Comparison of ENCODE assay signal across 13 mouse cellular contexts in the genomic region with DNA sequence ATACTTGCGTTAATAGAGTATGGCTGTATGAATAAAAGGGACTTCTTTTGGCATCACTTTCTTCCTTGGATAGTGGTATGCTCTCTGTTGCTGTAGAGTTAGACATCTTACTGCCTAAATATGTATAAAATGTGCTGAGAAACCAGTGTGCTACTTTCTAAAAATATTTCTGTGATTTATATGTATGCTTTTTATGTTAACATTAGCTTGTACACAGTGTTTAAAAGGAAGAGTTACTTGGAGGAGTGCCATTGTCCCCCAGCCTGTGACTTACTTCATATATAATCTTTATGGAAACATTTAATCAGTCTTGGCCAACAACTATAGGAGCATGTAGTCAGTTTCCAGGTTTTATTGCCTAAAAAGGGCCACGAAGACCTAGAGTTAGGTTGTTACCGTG.
"Had no signal": no experiment of that assay in that cellular context is flagged by ENCODE, and none has a peak within 500 bp of the region (broad histone marks: within the 10 kb centered on the region; RNA-seq: fewer than 3 reads in every experiment).

No protein-coding gene starts in this region.

- H3K4me2 ChIP-seq: hindbrain, embryonic 15.5 days; limb, embryonic 15.5 days; liver, embryonic 12.5 days; midbrain, embryonic 13.5 days; neural tube, embryonic 15.5 days had no signal

- H3K4me3 ChIP-seq: hindbrain, embryonic 15.5 days; left cerebral cortex, adult 2 months; limb, embryonic 15.5 days; liver, embryonic 12.5 days; midbrain, embryonic 13.5 days; myocyte; neural tube, embryonic 15.5 days had no signal

- ATAC-seq: liver, embryonic 12.5 days; midbrain, embryonic 13.5 days had no signal

- H3K27ac ChIP-seq: hindbrain, embryonic 15.5 days; left cerebral cortex, adult 2 months; limb, embryonic 15.5 days; liver, embryonic 12.5 days; midbrain, embryonic 13.5 days; neural tube, embryonic 15.5 days had no signal

- H3K27me3 ChIP-seq: hindbrain, embryonic 15.5 days; limb, embryonic 15.5 days; liver, embryonic 12.5 days; midbrain, embryonic 13.5 days; neural tube, embryonic 15.5 days had no signal

- H3K4me1 ChIP-seq: hindbrain, embryonic 15.5 days; limb, embryonic 15.5 days; liver, embryonic 12.5 days; midbrain, embryonic 13.5 days; neural tube, embryonic 15.5 days had no signal

- H3K9ac ChIP-seq: hindbrain, embryonic 15.5 days; limb, embryonic 15.5 days; liver, embryonic 12.5 days; midbrain, embryonic 13.5 days; neural tube, embryonic 15.5 days had no signal

- DNase-seq: kidney, adult 2 months; lung, postnatal 10 days; right cerebral cortex, adult 18-20 months; right cerebral cortex, postnatal 25 days; thymus, adult 2 months; thymus, postnatal 25 days had no signal

- H3K9me3 ChIP-seq: hindbrain, embryonic 15.5 days; limb, embryonic 15.5 days; liver, embryonic 12.5 days; midbrain, embryonic 13.5 days; neural tube, embryonic 15.5 days had no signal
